ENCODE assay signal across 8 mouse cellular contexts in genomic region chr17:27534718-27535117, GRCm38 (mm10). TPM values are rescaled to one million over a fixed set of nuclear protein-coding genes. Genes with fewer than 3 reads are reported as not detected.
DNase-seq lines count a peak whose midpoint lies in the region; ATAC-seq and TF ChIP-seq lines count a peak whose summit lies in the region.

No protein-coding gene starts in this region.

- H3K4me2 ChIP-seq in forebrain, embryonic 13.5 days: peak overlapping the region; percentile 19
- H3K4me2 ChIP-seq in lung, embryonic 15.5 days: no peak overlapping the region

- TF ChIP-seq CTCF in layer of hippocampus, adult 2 months (conservative IDR thresholded peaks at IDR 0.05): peak; percentile 100; the same call in 1 of the 2 replicates

- DNase-seq in ES-CJ7 (ENCODE audit: low read depth, low spot score): peak; percentile 93
- DNase-seq in heart, postnatal 4 days: peak; percentile 95
- peak; percentile 78 to 92 for DNase-seq in layer of hippocampus, adult 2 months (ENCODE audit: low spot score in 2 of 2)
- peak; percentile 57 for DNase-seq in ovary, adult 18-20 months (ENCODE audit: low spot score)
- peak; percentile 89 for DNase-seq in thymus, postnatal 0 days (ENCODE audit: low spot score)

- H3K36me3 ChIP-seq in forebrain, embryonic 13.5 days (ENCODE audit: poor library complexity, severe bottlenecking): no peaks in the 10 kb centered on the region
- H3K36me3 ChIP-seq in lung, embryonic 15.5 days: no peaks in the 10 kb centered on the region

- H3K4me3 ChIP-seq in forebrain, embryonic 13.5 days: no peak overlapping the region
- no peak overlapping the region for H3K4me3 ChIP-seq in layer of hippocampus, adult 2 months
- H3K4me3 ChIP-seq in lung, embryonic 15.5 days: no peak overlapping the region

- no peaks in the 10 kb centered on the region; the same call in 1 of the 2 replicates for H3K9me3 ChIP-seq in forebrain, embryonic 13.5 days (replicated peaks)
- no peaks in the 10 kb centered on the region for H3K9me3 ChIP-seq in lung, embryonic 15.5 days

- WGBS in forebrain, embryonic 13.5 days: 4% methylated on average over 10 of the region's 10 CpGs
- WGBS in lung, embryonic 15.5 days: 3% methylated on average over 10 of the region's 10 CpGs

- no peak overlapping the region for H3K27ac ChIP-seq in forebrain, embryonic 13.5 days
- no peak overlapping the region for H3K27ac ChIP-seq in layer of hippocampus, adult 2 months
- H3K27ac ChIP-seq in lung, embryonic 15.5 days: no peak overlapping the region

- H3K27me3 ChIP-seq in forebrain, embryonic 13.5 days: no peaks in the 10 kb centered on the region
- no peaks in the 10 kb centered on the region for H3K27me3 ChIP-seq in lung, embryonic 15.5 days

- peak; percentile 52; the same call in 1 of the 2 replicates for ATAC-seq in cerebellum, adult (ENCODE audit: insufficient number of reproducible peaks, low FRiP score, low TSS enrichment)
- ATAC-seq in forebrain, embryonic 13.5 days: peak; percentile 81
- 0 out of 2 replicates have a peak, but pooled peaks have one; percentile 69 for ATAC-seq in lung, embryonic 15.5 days (ENCODE audit: borderline replicate concordance, extremely low read depth, low FRiP score, low TSS enrichment)

- no peak overlapping the region for H3K9ac ChIP-seq in forebrain, embryonic 13.5 days
- H3K9ac ChIP-seq in lung, embryonic 15.5 days: no peak overlapping the region

- H3K4me1 ChIP-seq in forebrain, embryonic 13.5 days: peaks cover 4% of the 10 kb centered on the region
- no peaks in the 10 kb centered on the region for H3K4me1 ChIP-seq in lung, embryonic 15.5 days

RNA-seq across cellular contexts. Expression of gene Grm4, which starts 13.5 kb away (rescaled TPM):
- 2.2 and 2.4 TPM in 2 replicates for polyA plus RNA-seq in forebrain, embryonic 13.5 days (2015; fragmentation: Nextera tagmentation; extraction: Ambion mirVana)
- under 1 TPM in 1 of 2 experiments, not detected in 1; 0.07 TPM for total RNA-seq in heart, postnatal 4 days (2021)
- 1 to 10 TPM; 7.9 to 9.6 TPM for total RNA-seq in layer of hippocampus, adult 2 months (2021)
- polyA plus RNA-seq in lung, embryonic 15.5 days (2015; fragmentation: Nextera tagmentation; extraction: Ambion mirVana): 0.06 and 0.07 TPM in 2 replicates
- polyA plus RNA-seq in thymus, postnatal 0 days (2015; fragmentation: Nextera tagmentation; extraction: Ambion mirVana): 0.69 and 0.78 TPM in 2 replicates

RNA-seq across cellular contexts. Expression of gene Hmga1, which starts 21.6 kb away (rescaled TPM):
- 147 and 165 TPM in 2 replicates for polyA plus RNA-seq in forebrain, embryonic 13.5 days (2015; fragmentation: Nextera tagmentation; extraction: Ambion mirVana)
- 10 to 100 TPM; 54.8 to 59.1 TPM for total RNA-seq in heart, postnatal 4 days (2021)
- total RNA-seq in layer of hippocampus, adult 2 months (2021): 10 to 100 TPM; 30.5 to 38.2 TPM
- polyA plus RNA-seq in lung, embryonic 15.5 days (2015; fragmentation: Nextera tagmentation; extraction: Ambion mirVana): 238 and 240 TPM in 2 replicates
- 356 and 471 TPM in 2 replicates for polyA plus RNA-seq in thymus, postnatal 0 days (2015; fragmentation: Nextera tagmentation; extraction: Ambion mirVana)

RNA-seq across cellular contexts. Expression of gene AI413582, which starts 30.8 kb away (rescaled TPM):
- 22.2 and 25.2 TPM in 2 replicates for polyA plus RNA-seq in forebrain, embryonic 13.5 days (2015; fragmentation: Nextera tagmentation; extraction: Ambion mirVana)
- total RNA-seq in heart, postnatal 4 days (2021): 1 to 10 TPM; 8.7 to 8.8 TPM
- total RNA-seq in layer of hippocampus, adult 2 months (2021): 10 to 100 TPM; 61.6 to 66.1 TPM
- 20.1 and 21.4 TPM in 2 replicates for polyA plus RNA-seq in lung, embryonic 15.5 days (2015; fragmentation: Nextera tagmentation; extraction: Ambion mirVana)
- polyA plus RNA-seq in thymus, postnatal 0 days (2015; fragmentation: Nextera tagmentation; extraction: Ambion mirVana): 109 and 111 TPM in 2 replicates
